Mouse (Mus musculus): ENCODE data around the gene Slc44a3.

Slc44a3 gene

DNA sequence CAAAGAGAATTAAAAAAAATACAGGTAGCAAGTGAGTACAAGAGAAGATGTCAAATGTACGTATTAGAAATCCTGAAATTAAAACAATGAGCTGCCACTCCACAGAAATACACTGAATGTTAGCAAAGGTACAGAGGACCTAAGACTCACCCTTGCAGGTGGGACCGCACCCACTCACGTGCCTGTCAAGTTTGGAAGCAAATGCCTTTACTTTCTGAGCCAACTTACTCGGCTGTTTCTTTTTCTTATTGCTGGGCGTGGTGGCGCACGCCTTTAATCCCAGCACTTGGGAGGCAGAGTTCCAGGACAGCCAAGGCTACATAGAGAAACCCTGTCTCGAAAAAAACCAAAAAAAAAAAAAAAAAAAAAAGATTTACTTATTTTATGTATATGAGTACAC is 109.8 kb downstream of the Slc44a3 start:
- DNase-seq, result no peak

DNA sequence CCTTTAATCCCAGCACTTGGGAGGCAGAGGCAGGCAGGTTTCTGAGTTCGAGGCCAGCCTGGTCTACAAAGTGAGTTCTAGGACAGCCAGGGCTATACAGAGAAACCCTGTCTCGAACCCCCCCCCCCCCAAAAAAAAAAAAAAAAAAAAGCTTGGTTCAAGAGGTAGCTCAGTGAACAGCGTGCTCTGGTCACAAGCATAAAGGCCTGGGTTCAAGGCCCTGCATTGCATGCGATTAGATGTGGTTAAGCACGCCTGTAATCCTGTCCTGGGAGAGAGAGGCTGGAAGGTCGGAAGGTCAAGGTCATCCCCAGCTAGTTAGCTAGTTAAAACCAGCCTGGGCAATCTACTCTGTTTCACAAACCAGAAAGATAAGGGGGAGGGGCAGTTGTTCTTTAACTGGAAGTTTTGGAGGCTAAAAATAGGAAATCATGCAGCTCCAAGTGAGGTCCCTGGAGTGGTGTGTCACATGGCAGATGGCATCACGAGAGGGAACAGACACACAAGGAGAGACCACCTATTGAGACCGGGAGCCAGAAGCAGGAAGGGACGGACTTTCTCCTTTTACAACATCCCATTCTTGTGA is 113.3 kb downstream of the Slc44a3 start:
- DNase-seq, result no peak

DNA sequence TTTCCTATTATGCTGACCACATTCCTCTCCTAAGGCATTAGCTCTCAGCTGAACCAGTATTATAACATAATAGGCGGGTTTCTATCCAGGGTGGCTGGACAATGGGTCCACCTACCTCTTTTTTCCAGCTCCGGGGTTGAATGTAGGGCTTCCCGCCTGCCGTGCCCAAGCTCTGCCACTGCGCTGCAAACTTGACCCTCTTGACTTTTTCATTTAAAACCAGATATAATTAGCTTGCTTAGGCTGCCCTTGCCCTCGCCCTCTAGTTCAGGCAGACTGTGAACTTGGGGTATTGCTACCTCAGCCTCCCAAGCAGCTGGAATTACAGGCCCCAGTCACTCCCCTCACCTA is 114.0 kb downstream of the Slc44a3 start:
- DNase-seq, result no peak

DNA sequence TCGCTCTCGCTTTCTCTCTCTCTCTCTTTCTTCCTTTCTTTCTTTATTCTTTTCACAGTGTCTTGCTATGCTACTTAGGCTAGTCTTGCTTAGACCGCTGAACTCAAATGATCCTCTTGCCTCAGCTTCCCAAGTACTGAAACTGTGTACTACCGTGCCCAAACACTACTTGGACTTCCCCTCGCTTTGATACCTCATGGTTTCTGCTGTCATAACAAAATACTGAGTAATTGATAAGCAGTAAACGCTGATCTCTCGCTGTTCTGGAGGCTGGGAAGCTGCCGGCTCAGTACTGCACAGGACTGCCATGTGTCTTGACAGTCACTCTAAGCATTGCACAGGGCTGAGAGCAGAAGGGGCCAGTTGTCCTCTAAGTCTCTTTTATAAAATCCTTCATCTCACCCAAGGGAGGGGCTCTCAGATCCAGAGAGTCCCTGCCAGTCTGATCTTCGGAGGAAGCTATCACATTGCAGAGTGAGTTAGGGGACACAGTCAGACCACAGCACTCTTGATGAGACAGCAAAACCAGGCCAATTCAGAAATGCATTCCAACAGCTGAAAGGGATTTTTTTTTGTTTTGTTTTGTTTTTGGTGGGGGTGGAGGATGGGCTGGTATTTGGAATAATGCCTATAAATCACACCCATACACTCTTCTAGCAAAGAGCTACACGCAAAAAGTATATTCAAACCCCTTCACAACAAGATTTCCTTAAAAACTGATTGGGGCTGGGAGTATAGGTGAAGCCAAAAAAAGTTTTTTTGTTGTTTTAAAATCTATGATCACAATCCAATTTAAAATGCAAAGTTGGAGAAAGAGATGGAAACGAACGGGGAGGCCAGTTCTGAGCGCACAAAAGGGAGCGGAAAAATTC is 114.6 kb downstream of the Slc44a3 start:
- no peak for DNase-seq

DNA sequence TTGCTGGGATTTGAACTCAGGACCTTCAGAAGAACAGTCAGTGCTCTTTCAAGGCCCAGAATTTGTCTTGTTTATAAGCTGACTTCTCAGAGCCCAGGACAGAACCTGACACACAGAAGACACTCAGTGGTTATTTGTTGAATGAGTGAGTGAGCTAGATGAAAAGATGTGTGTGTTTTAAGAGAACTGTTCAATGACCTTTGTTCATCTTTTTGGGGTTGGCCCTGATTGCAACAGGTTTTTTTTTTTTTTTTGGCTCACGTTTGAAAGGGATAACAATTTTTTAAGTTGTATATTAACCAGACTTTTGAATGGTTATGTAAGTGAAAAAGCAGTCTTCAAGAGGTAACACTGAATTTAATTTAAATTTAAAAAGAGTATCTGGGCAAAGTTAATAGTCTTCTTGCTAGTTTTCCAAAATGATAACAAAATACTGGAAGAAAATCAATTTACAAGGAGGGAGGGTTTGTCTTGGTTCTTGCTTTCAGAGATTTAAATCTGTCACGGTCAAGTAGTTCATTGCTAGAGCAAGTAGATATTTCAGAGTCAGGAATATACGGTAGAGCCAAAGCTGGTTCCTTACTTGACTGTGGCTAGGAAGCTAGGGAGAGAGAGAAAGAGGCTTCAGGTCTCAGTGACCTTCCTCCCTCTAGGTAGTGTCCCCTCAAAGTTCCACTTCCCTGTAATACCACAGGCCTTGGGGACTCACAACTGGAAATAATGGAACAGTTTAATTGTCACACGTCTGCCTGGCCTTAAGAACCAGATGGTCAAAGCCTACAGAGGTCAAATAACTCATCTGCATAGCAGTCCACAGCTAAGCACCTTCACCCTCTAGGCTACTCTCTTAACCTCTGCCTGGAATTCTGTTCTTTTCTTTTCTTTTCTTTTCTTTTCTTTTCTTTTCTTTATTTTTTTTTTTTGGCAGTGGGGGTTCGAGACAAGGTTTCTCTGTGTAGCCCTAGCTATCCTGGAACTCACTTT is 115.7 kb downstream of the Slc44a3 start:
- no peak for DNase-seq

DNA sequence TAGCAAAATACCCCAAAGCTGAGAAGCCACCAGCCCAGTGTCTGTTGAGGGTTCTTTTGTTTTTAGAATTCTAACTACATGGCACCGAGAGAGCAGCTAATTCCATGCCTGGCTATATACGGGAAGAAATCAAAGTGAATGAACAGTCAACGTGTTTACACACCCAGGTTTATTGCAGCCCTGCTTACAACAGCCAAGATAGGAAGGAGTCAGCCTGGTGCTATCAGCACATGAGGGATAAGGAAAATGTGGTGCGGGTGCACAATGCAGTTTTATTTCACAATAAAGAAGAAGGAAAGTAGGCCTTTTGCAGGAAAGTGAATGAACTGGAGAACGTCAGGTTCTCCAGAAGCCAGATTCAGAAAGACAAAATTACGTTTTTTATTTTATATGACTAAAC is 120.8 kb downstream of the Slc44a3 start:
- DNase-seq, result no peak
